Mouse (Mus musculus) embryo, embryonic 11 days (tissue): ENCODE results near the gene Pgf.

ENCODE experiments used
- DNase-seq: peaks from one replicate; pipeline ENCODE4 v3.0.0-alpha.2; 2015

The Pgf gene

GRCm38 (mm10) chr12:85177740-85178239 lies at the start of gene Pgf:
Gene Pgf (minus strand): TSS chr12:85177790.
- DNase-seq: no peak

- peak; percentile 45 for DNase-seq
Observed at GRCm38 (mm10) chr12:85227227-85227626, 49.6 kb upstream of the Pgf start.

DNA sequence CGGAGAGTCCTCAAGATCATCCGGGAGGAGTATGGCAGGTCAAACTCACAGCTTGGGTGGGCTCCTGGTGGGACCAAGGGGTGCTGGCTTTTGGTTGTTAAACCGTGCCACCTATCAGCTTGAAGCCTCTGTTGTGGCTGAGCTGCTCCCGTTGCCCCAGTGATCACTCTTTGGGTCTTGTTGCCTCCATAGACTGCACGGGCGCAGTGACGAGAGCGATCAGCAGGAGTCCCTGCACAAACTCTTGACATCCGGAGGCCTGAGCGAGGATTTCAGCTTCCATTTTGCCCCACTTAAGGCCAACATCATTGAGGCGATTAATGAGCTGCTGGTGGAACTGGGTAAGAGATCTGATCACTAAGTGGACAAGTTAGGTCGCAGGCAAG lies 42.3 kb upstream of the Pgf start:
- DNase-seq: no peak

GRCm38 (mm10) chr12:85219236-85219904 lies 41.8 kb upstream of the Pgf start, which contains the start of gene Eif2b2:
Gene Eif2b2 (plus strand): TSS chr12:85219481.
- peak; percentile 99 for DNase-seq

DNA sequence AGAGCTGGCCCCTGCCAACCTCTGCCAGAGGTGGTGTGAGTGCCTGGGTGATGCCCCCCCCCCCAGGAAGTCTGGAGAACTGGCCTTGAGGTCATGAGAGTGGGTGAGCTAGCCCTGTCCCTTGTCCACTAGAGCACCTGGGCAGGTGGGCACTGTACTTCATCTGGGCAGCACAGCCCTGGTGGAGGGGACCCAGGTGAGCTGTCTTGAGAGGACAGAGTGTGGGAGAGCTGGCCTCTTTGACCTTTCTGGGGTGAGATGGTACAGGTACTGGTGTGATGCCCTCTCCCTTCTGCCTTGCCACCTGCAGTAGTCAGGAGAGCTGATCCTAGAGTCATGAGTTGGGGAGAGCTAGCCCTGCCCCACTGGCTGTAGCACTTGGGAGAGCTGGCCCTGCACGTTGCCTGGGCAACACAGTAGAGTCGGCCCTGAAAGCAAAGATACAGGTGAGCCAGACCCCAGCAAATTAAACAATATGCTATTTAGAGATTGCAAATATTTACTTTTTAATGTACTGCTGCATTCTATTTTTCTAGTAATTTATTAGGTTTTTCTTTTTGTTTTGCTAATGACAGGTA lies 40.2 kb upstream of the Pgf start:
- no peak for DNase-seq

GRCm38 (mm10) chr12:85215031-85215430 lies 37.4 kb upstream of the Pgf start:
- DNase-seq: no peak

- DNase-seq: no peak
Observed at GRCm38 (mm10) chr12:85208687-85209199, 31.2 kb upstream of the Pgf start.

DNA sequence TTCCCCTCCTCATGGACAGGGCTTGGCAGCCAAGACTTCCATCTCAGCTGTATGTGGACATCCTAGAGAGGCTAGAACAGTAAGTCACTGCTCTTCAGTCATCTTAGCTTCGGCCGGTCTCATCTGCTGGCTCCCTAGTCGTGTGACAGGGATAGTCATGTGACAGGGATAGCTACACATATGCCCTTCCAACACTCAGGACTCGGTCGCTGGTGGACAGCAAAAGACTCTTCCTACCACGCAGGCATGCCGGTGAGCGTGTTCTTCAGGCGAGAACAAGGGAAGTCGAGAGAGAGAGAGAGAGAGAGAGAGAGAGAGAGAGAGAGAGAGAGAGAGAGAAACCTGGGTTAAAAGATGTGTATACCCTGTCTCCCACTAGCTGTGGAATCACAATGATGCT lies 27.8 kb upstream of the Pgf start:
- no peak for DNase-seq

GRCm38 (mm10) chr12:85204105-85204504 lies 26.5 kb upstream of the Pgf start:
- no peak for DNase-seq

GRCm38 (mm10) chr12:85203699-85204098 lies 26.1 kb upstream of the Pgf start:
- DNase-seq: no peak

DNA sequence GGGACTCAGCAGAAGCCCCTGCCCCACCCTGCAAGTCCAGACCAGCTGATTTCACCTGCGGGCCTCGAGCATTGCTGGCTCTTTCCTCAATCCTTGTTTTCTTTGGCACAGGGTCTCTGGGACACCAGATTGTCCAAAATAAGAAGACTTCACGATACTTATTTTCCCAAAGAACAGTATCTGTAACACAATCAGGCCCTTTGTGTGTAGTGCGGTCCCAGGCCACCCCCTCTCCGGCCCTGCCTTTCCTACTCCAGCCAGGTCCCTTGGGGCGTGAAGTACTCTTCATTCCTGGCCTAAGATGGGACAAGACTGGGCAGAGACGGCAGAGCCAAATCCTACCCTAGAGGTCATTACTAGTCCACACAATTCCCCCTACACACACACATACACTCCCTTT lies 24.6 kb upstream of the Pgf start:
- no peak for DNase-seq

DNA sequence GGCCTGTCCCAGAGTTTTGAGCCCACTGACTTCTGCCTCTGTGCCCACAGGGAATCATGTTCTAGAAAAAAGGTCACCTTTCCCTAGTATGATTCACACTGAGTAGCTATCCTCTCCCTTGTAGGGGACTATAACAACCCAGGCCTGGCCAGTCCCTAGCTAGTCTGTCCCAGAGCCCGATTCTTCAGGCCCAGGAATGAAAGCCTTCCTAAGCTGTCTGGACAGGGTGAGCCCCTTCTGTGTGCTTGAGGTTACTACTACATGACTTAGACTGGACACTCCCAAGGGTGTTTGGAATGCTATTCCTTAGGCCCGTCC lies 24.2 kb upstream of the Pgf start:
- DNase-seq: no peak

GRCm38 (mm10) chr12:85200929-85201829 lies 23.6 kb upstream of the Pgf start:
- DNase-seq: peak; percentile 54

DNA sequence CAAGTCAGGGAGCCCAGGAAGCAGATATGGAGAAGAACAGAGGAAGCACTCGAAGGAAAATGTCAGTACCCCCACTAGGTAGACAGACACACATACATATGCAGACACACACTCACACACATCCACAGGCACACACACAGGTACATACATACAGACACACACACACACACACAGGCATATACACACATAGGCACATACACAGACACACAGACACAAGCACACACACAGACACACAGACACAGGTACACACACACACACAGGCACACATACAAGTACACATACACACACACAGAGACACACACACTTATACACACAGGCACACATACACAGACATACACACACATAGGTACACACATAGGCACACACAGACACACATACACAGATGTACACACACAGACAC lies 22.4 kb upstream of the Pgf start:
- no peak for DNase-seq

GRCm38 (mm10) chr12:85197936-85198335 lies 20.3 kb upstream of the Pgf start:
- peak; percentile 78 for DNase-seq

GRCm38 (mm10) chr12:85197371-85197770 lies 19.8 kb upstream of the Pgf start:
- DNase-seq: no peak

- DNase-seq: no peak
Observed at GRCm38 (mm10) chr12:85196191-85196590, 18.6 kb upstream of the Pgf start.

GRCm38 (mm10) chr12:85195086-85195485 lies 17.5 kb upstream of the Pgf start:
- no peak for DNase-seq

DNA sequence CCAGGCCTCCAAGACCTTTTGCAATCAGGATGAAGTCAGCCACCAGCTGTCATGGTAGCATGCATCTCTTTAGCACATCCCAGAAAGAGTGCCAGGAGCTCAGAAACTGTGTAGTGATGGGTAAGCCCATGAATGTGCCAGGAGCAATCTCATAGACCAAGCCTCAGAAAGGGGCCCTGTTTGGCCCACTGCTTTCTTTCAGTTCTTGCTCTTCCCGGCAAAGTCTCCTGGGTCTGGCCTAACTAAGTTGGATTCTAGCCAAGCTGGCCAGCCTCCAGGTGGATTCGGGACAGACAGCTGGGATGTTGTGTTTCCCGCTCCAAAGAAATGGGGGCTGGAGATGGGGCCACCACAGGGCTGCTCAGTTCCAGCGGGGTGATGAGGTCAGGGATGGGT lies 17.0 kb upstream of the Pgf start:
- DNase-seq: no peak

DNA sequence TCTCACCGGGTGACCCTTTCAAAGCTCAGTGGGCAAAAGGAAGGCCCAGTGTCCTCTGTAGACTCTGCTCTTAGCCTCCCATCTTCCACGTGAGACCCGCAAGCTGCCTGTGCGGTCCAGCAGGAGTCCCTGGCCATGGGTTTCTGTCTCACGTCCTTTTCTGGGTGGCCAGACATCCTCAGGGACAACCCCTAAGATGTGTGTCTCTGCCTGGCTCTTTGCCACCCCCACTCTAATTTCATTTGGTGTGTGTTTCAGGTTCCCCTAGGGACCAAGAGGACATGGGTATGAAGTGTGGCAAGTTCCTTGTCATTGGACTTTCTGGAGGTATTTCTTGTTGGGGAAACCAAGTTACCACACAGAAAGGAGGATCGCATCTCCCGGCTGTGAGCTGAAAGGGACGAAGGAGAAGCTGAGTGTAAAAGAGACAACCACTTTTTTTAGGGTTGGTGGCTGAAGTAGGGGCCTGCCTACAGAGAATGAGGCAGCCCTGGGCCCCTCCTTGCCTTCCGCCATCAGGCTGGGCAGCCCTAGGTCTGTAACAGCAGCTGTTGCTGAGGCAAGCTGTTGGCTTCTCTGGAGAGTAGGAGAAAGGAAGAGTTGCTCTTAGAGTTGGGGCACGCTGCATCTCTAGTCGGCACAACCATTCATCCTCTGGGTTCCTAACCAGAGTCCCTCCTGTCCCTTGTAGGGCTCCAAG lies 16.5 kb upstream of the Pgf start:
- DNase-seq: no peak

GRCm38 (mm10) chr12:85193146-85193545 lies 15.6 kb upstream of the Pgf start:
- no peak for DNase-seq

- no peak for DNase-seq
Observed at GRCm38 (mm10) chr12:85192461-85193108, 15.0 kb upstream of the Pgf start.
